Mouse (Mus musculus): ENCODE data around the gene Camk1g.

GRCm38 (mm10) chr1:193379634-193380033 is 9.5 kb upstream of the Camk1g start:
- no peak for TF ChIP-seq CTCF (IDR thresholded peaks at IDR 0.05; ENCODE audit: borderline replicate concordance, extremely low read depth, insufficient read depth, insufficient read length)
- TF ChIP-seq POLR2A (IDR thresholded peaks at IDR 0.05; ENCODE audit: borderline replicate concordance, extremely low read depth, insufficient read depth, insufficient read length, poor library complexity, severe bottlenecking): no peak
